Mouse (Mus musculus): ENCODE results near the gene Prdx6b. TPM values are rescaled to one million over a fixed set of nuclear protein-coding genes. Genes with fewer than 3 reads are reported as not detected.
A peak's percentile ranks its signal among the peaks of the same experiment; 100 is the strongest.

Prdx6b gene
- polyA plus RNA-seq (2015; fragmentation: Nextera tagmentation; extraction: Ambion mirVana) = not detected in 2 replicates

- WGBS = 76% methylated on average over 8 of the region's 8 CpGs
- Histone ChIP-seq H3K27me3 (ENCODE audit: control insufficient read depth, insufficient read depth, low read length) (no peaks in the 10 kb centered on the region), H3K9me3 (ENCODE audit: control insufficient read depth, low read length) (no peaks in the 10 kb centered on the region), H3K27ac (replicated peaks) (no peak within 1 kb of the TSS), H3K4me1 (replicated peaks; ENCODE audit: control insufficient read depth, insufficient read depth) (no peaks in the 10 kb centered on the region), H3K36me3 (ENCODE audit: control insufficient read depth, insufficient read depth, low read length) (no peaks in the 10 kb centered on the region), H3K4me2 (replicated peaks; ENCODE audit: low read depth) (no peak within 1 kb of the TSS), H3K9ac (ENCODE audit: low read length) (no peak within 1 kb of the TSS), H3K4me3 (ENCODE audit: low read depth, low read length) (no peak within 1 kb of the TSS)
- DNase-seq (ENCODE audit: low spot score) = no peak
- TF ChIP-seq EP300 (optimal IDR thresholded peaks at IDR 0.05) = no peak
- TF ChIP-seq CTCF (IDR thresholded peaks at IDR 0.05; ENCODE audit: low read depth) = no peak
- ATAC-seq (ENCODE audit: low FRiP score, low TSS enrichment) = no peak
Observed at GRCm38 (mm10) chr2:80292172-80292571, at the start of gene Prdx6b. TSS of gene Prdx6b (plus strand) at chr2:80292472.

- no peak for ATAC-seq (ENCODE audit: low FRiP score, low TSS enrichment)
- H3K4me2 ChIP-seq (replicated peaks; ENCODE audit: low read depth) = no peak overlapping the region
- no peaks in the 10 kb centered on the region for H3K27me3 ChIP-seq (ENCODE audit: control insufficient read depth, insufficient read depth, low read length)
- TF ChIP-seq CTCF (IDR thresholded peaks at IDR 0.05; ENCODE audit: low read depth) = no peak
- TF ChIP-seq EP300 (optimal IDR thresholded peaks at IDR 0.05) = no peak
- no peak for DNase-seq (ENCODE audit: low spot score)
- no peak overlapping the region for H3K4me3 ChIP-seq (ENCODE audit: low read depth, low read length)
- no peak overlapping the region for H3K27ac ChIP-seq (replicated peaks)
- H3K36me3 ChIP-seq (ENCODE audit: control insufficient read depth, insufficient read depth, low read length) = no peaks in the 10 kb centered on the region
- no peaks in the 10 kb centered on the region for H3K9me3 ChIP-seq (ENCODE audit: control insufficient read depth, low read length)
- H3K9ac ChIP-seq (ENCODE audit: low read length) = no peak overlapping the region
- WGBS = 70% methylated on average over 3 of the region's 3 CpGs
- no peaks in the 10 kb centered on the region for H3K4me1 ChIP-seq (replicated peaks; ENCODE audit: control insufficient read depth, insufficient read depth)
Observed at GRCm38 (mm10) chr2:80247466-80247865, 44.8 kb upstream of the Prdx6b start.

GRCm38 (mm10) chr2:80247868-80248267 is 44.4 kb upstream of the Prdx6b start:
- Histone ChIP-seq H3K9me3 (ENCODE audit: control insufficient read depth, low read length) (no peaks in the 10 kb centered on the region), H3K36me3 (ENCODE audit: control insufficient read depth, insufficient read depth, low read length) (no peaks in the 10 kb centered on the region), H3K4me3 (ENCODE audit: low read depth, low read length) (no peak overlapping the region), H3K4me1 (replicated peaks; ENCODE audit: control insufficient read depth, insufficient read depth) (no peaks in the 10 kb centered on the region), H3K9ac (ENCODE audit: low read length) (no peak overlapping the region), H3K4me2 (replicated peaks; ENCODE audit: low read depth) (no peak overlapping the region), H3K27me3 (ENCODE audit: control insufficient read depth, insufficient read depth, low read length) (no peaks in the 10 kb centered on the region), H3K27ac (replicated peaks) (no peak overlapping the region)
- TF ChIP-seq CTCF (IDR thresholded peaks at IDR 0.05; ENCODE audit: low read depth) (no peak), EP300 (optimal IDR thresholded peaks at IDR 0.05) (no peak)
- ATAC-seq (ENCODE audit: low FRiP score, low TSS enrichment) = no peak
- no peak for DNase-seq (ENCODE audit: low spot score)

- Histone ChIP-seq H3K4me3 (ENCODE audit: low read depth, low read length) (no peak overlapping the region), H3K27me3 (ENCODE audit: control insufficient read depth, insufficient read depth, low read length) (no peaks in the 10 kb centered on the region), H3K4me2 (replicated peaks; ENCODE audit: low read depth) (no peak overlapping the region), H3K36me3 (ENCODE audit: control insufficient read depth, insufficient read depth, low read length) (no peaks in the 10 kb centered on the region), H3K27ac (replicated peaks) (no peak overlapping the region), H3K4me1 (replicated peaks; ENCODE audit: control insufficient read depth, insufficient read depth) (no peaks in the 10 kb centered on the region), H3K9ac (ENCODE audit: low read length) (no peak overlapping the region), H3K9me3 (ENCODE audit: control insufficient read depth, low read length) (no peaks in the 10 kb centered on the region)
- TF ChIP-seq CTCF (IDR thresholded peaks at IDR 0.05; ENCODE audit: low read depth) (no peak), EP300 (optimal IDR thresholded peaks at IDR 0.05) (no peak)
- 85% methylated on average over 3 of the region's 3 CpGs for WGBS
- ATAC-seq (ENCODE audit: low FRiP score, low TSS enrichment) (no peak), DNase-seq (ENCODE audit: low spot score) (no peak)
Observed at GRCm38 (mm10) chr2:80259888-80260672, 32.2 kb upstream of the Prdx6b start.

- 15% methylated on average over 11 of the region's 11 CpGs for WGBS
- TF ChIP-seq EP300 (optimal IDR thresholded peaks at IDR 0.05) (no peak), CTCF (IDR thresholded peaks at IDR 0.05; ENCODE audit: low read depth) (peak; percentile 97)
- H3K4me1 ChIP-seq (replicated peaks; ENCODE audit: control insufficient read depth, insufficient read depth) = no peaks in the 10 kb centered on the region
- no peaks in the 10 kb centered on the region for H3K36me3 ChIP-seq (ENCODE audit: control insufficient read depth, insufficient read depth, low read length)
- peak; percentile 64 for DNase-seq (ENCODE audit: low spot score)
- no peak overlapping the region for H3K9ac ChIP-seq (ENCODE audit: low read length)
- H3K27me3 ChIP-seq (ENCODE audit: control insufficient read depth, insufficient read depth, low read length) = no peaks in the 10 kb centered on the region
- H3K4me3 ChIP-seq (ENCODE audit: low read depth, low read length) = no peak overlapping the region
- no peaks in the 10 kb centered on the region for H3K9me3 ChIP-seq (ENCODE audit: control insufficient read depth, low read length)
- ATAC-seq (ENCODE audit: low FRiP score, low TSS enrichment) = no peak; the same call in 1 of the 2 replicates
- H3K4me2 ChIP-seq (replicated peaks; ENCODE audit: low read depth) = peak overlapping the region; percentile 32; the same call in 1 of the 2 replicates
- H3K27ac ChIP-seq (replicated peaks) = no peak overlapping the region
Observed at GRCm38 (mm10) chr2:80266894-80267293, 25.4 kb upstream of the Prdx6b start.

GRCm38 (mm10) chr2:80268053-80268452 is 24.2 kb upstream of the Prdx6b start:
- no peaks in the 10 kb centered on the region for H3K27me3 ChIP-seq (ENCODE audit: control insufficient read depth, insufficient read depth, low read length)
- H3K4me3 ChIP-seq (ENCODE audit: low read depth, low read length) = no peak overlapping the region
- no peak for ATAC-seq (ENCODE audit: low FRiP score, low TSS enrichment)
- TF ChIP-seq EP300 (optimal IDR thresholded peaks at IDR 0.05) = no peak
- TF ChIP-seq CTCF (IDR thresholded peaks at IDR 0.05; ENCODE audit: low read depth) = peak; percentile 82
- no peaks in the 10 kb centered on the region for H3K9me3 ChIP-seq (ENCODE audit: control insufficient read depth, low read length)
- no peak overlapping the region for H3K4me2 ChIP-seq (replicated peaks; ENCODE audit: low read depth)
- H3K4me1 ChIP-seq (replicated peaks; ENCODE audit: control insufficient read depth, insufficient read depth) = no peaks in the 10 kb centered on the region
- WGBS = 63% methylated on average over 4 of the region's 4 CpGs
- no peak overlapping the region for H3K9ac ChIP-seq (ENCODE audit: low read length)
- no peaks in the 10 kb centered on the region for H3K36me3 ChIP-seq (ENCODE audit: control insufficient read depth, insufficient read depth, low read length)
- H3K27ac ChIP-seq (replicated peaks) = no peak overlapping the region
- DNase-seq (ENCODE audit: low spot score) = no peak

Data from stomach, postnatal 0 days (tissue).